In the genomic region with DNA sequence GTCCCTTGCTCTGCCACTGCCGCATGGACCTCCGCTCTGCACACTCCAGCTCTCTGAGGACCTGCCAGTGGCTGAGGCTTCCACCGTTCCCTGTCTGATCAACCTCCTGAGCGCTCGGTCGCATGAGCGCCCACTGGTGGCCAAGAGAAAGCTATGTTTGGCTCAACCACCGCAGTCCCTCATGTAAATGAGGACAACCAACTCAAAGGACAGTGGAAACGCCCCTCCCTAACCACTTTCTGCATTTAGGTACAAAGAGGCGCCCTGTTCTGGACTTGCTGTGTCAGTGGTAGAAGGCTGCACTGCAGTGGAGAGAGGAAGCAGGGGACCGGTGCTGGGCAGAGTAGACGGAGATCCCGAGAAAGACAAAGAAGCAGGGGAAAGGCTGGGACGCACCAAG, we compare ENCODE assay signal across 7 mouse cellular contexts. TPM values are rescaled to one million over a fixed set of nuclear protein-coding genes. Genes with fewer than 3 reads are reported as not detected.
DNase-seq lines count a peak whose midpoint lies in the region; ATAC-seq lines count a peak whose summit lies in the region.

No protein-coding gene starts in this region.

- peak; percentile 86 to 92 for DNase-seq in adrenal gland, adult (ENCODE audit: inconsistent age in 2 of 2, low spot score in 1 of 2)
- peak; percentile 91 for DNase-seq in embryo, embryonic 10 days (ENCODE audit: low spot score)
- DNase-seq in gastrocnemius, postnatal 25 days = peak; percentile 67
- DNase-seq in intestine, embryonic 14.5 days (ENCODE audit: low spot score) = peak; percentile 84
- peak; percentile 82 to 84 for DNase-seq in left cerebral cortex, postnatal 14 days (ENCODE audit: low spot score in 2 of 2)
- DNase-seq in mesoderm, embryonic 11.5 days (ENCODE audit: low read depth, low spot score) = peak; percentile 92
- peak; percentile 52 to 71 for DNase-seq in right cerebral cortex, postnatal 36 days (ENCODE audit: low spot score in 2 of 2)

- H3K27me3 ChIP-seq in intestine, embryonic 14.5 days (replicated peaks; ENCODE audit: control insufficient read depth, insufficient read depth, low read length) = peaks cover 10% of the 10 kb centered on the region

- no peaks in the 10 kb centered on the region for H3K9me3 ChIP-seq in intestine, embryonic 14.5 days (ENCODE audit: control insufficient read depth, low read length)

- peak overlapping the region; percentile 43 for H3K4me2 ChIP-seq in intestine, embryonic 14.5 days (ENCODE audit: low read length)

- no peak overlapping the region for H3K9ac ChIP-seq in intestine, embryonic 14.5 days (ENCODE audit: low read length)

- H3K36me3 ChIP-seq in intestine, embryonic 14.5 days (ENCODE audit: control insufficient read depth, insufficient read depth, low read length) = no peaks in the 10 kb centered on the region

- H3K4me1 ChIP-seq in intestine, embryonic 14.5 days (replicated peaks; ENCODE audit: control insufficient read depth, insufficient read depth, low read length) = no peaks in the 10 kb centered on the region

- ATAC-seq in intestine, embryonic 14.5 days (replicated peaks; ENCODE audit: low FRiP score, low TSS enrichment, low read depth) = peak; percentile 63

- no peak overlapping the region for H3K27ac ChIP-seq in intestine, embryonic 14.5 days (ENCODE audit: low read depth)

- H3K4me3 ChIP-seq in intestine, embryonic 14.5 days (ENCODE audit: low read depth, low read length) = peak overlapping the region; percentile 17; the same call in 1 of the 2 replicates

- intact Hi-C loops in left cerebral cortex, postnatal 14 days (cut with DNase I) = loop anchor here (10.0 kb wide), 1 partner anchor 748 kb away; no protein-coding TSS in a partner anchor

- WGBS in intestine, embryonic 14.5 days = 6% methylated on average over 14 of the region's 14 CpGs

RNA-seq across cellular contexts. Expression of gene Cfap100, which starts 6.0 kb away (rescaled TPM):
- total RNA-seq in gastrocnemius, postnatal 25 days (2021) = 1 to 10 TPM; 1.0 to 1.1 TPM
- polyA plus RNA-seq in intestine, embryonic 14.5 days (2014; fragmentation: Nextera tagmentation; extraction: Ambion mirVana) = 0.46 TPM in 2 replicates
- total RNA-seq in left cerebral cortex, postnatal 14 days (2021) = 1 to 10 TPM; 3.2 to 4.0 TPM

RNA-seq across cellular contexts. Expression of gene Klf15, which starts 39.8 kb away (rescaled TPM):
- 10 to 100 TPM; 29.8 to 33.3 TPM for total RNA-seq in gastrocnemius, postnatal 25 days (2021)
- polyA plus RNA-seq in intestine, embryonic 14.5 days (2014; fragmentation: Nextera tagmentation; extraction: Ambion mirVana) = 3.0 and 5.1 TPM in 2 replicates
- 10 to 100 TPM; 18.9 to 27.7 TPM for total RNA-seq in left cerebral cortex, postnatal 14 days (2021)

RNA-seq across cellular contexts. Expression of gene Zxdc, which starts 53.3 kb away (rescaled TPM):
- 10 to 100 TPM; 11.3 to 13.8 TPM for total RNA-seq in gastrocnemius, postnatal 25 days (2021)
- polyA plus RNA-seq in intestine, embryonic 14.5 days (2014; fragmentation: Nextera tagmentation; extraction: Ambion mirVana) = 9.7 and 9.9 TPM in 2 replicates
- 10 to 100 TPM; 23.3 to 24.1 TPM for total RNA-seq in left cerebral cortex, postnatal 14 days (2021)
